Mouse (Mus musculus) megakaryocyte, embryonic 14.5 days (primary cell): ENCODE measurements around the gene Recql5.

Experiments used
- FLI1 ChIP-seq: IDR thresholded peaks from 2 replicates; pipeline ENCODE4 v1.6.1; 2012; ENCODE audit warnings: low read length, inconsistent platforms, mixed read lengths
- GATA1 ChIP-seq: IDR thresholded peaks from 3 replicates; pipeline ENCODE4 v1.6.1; 2012; ENCODE audit warnings: mixed read lengths, low read length, inconsistent platforms, borderline replicate concordance

- TF ChIP-seq GATA1 = 0 out of 3 replicates have a peak, but pooled peaks have one; percentile 48
- no peak for TF ChIP-seq FLI1
Observed at GRCm38 (mm10) chr11:115939690-115940329, 6.5 kb upstream of the Recql5 start.
